Mouse (Mus musculus) midbrain, postnatal 0 days (tissue): ENCODE data around the gene Eef2. TPM values are rescaled to one million over a fixed set of nuclear protein-coding genes. Genes with fewer than 3 reads are reported as not detected.
A peak's percentile ranks its signal among the peaks of the same experiment; 100 is the strongest.

ENCODE experiments used
- ATAC-seq: fragments of 200-750 bp; cut with Nextera tagmentation; 2 replicates; pipeline ENCODE4 v1.8.0; 2017; ENCODE audit warnings: moderate number of reproducible peaks, mild to moderate bottlenecking, moderate TSS enrichment, moderate library complexity; ENCODE audit not compliant: low FRiP score
- DNase-seq: peaks from one replicate; pipeline ENCODE4 v3.0.0-alpha.2; 2015; ENCODE audit warnings: low spot score
- H3K27ac ChIP-seq: fragments of 300-500 bp; sonication (generic); 2 replicates; pipeline ENCODE4 v1.5.1; 2014; ENCODE audit warnings: low read depth, mild to moderate bottlenecking, low read length, mixed read lengths
- H3K27me3 ChIP-seq: fragments of 300-500 bp; sonication (generic); 2 replicates; pipeline ENCODE4 v1.6.1; 2014; ENCODE audit warnings: low read length, control low read depth, mixed read lengths; ENCODE audit not compliant: insufficient read depth
- H3K36me3 ChIP-seq: fragments of 300-500 bp; sonication (generic); 2 replicates; pipeline ENCODE4 v1.6.1; 2014; ENCODE audit warnings: low read length, control low read depth, mixed read lengths; ENCODE audit not compliant: insufficient read depth
- H3K4me1 ChIP-seq: fragments of 300-500 bp; sonication (generic); 2 replicates; pipeline ENCODE4 v1.6.1; 2014; ENCODE audit warnings: mild to moderate bottlenecking, control low read depth, antibody characterized with exemption, low read length, mixed read lengths; ENCODE audit not compliant: insufficient read depth
- H3K4me2 ChIP-seq: fragments of 300-500 bp; sonication (generic); 2 replicates; pipeline ENCODE4 v1.6.1; 2014; ENCODE audit warnings: low read depth, mild to moderate bottlenecking, low read length, mixed read lengths; ENCODE audit not compliant: poor library complexity, severe bottlenecking
- H3K4me3 ChIP-seq: fragments of 300-500 bp; sonication (generic); 2 replicates; pipeline ENCODE4 v1.5.1; 2014; ENCODE audit warnings: low read depth, mild to moderate bottlenecking, low read length, moderate library complexity
- H3K9ac ChIP-seq: fragments of 300-500 bp; sonication (generic); replicated peaks from 2 replicates; pipeline ENCODE4 v1.6.1; 2014; ENCODE audit warnings: mild to moderate bottlenecking, low read length, moderate library complexity, mixed read lengths; ENCODE audit not compliant: poor library complexity, severe bottlenecking
- H3K9me3 ChIP-seq: fragments of 300-500 bp; sonication (generic); 2 replicates; pipeline ENCODE4 v1.6.1; 2016; ENCODE audit warnings: low read length, control low read depth
- CTCF ChIP-seq: IDR thresholded peaks from 2 replicates; pipeline ENCODE4 v1.5.1; 2016; ENCODE audit warnings: antibody characterized with exemption, mild to moderate bottlenecking
- WGBS: fragments of 180-500 bp; shearing (Covaris S2); extraction: QIAGEN DNeasy Blood & Tissue Kit; methylation state at CpG from one replicate; pipeline ENCODE4 v1.1.7; 2014; 5-methylcytosine and 5-hydroxymethylcytosine counted together
- polyA plus RNA-seq: library from polyadenylated mRNA; unstranded; fragments of >200 nt; fragmentation: Nextera tagmentation; extraction: Ambion mirVana; gene quantifications from 2 replicates; pipeline ENCODE4 v1.2.1, GENCODE M21; 2015
- total RNA-seq: library from RNA; depleted of rRNA; stranded (reverse); fragments of >200 nt; gene quantifications from 2 replicates; pipeline ENCODE4 v1.2.3, GENCODE M21; 2014

Eef2 gene
- total and polyA plus RNA-seq, 2 experiments from 2014 or later: 440 to 2,304 TPM

DNA sequence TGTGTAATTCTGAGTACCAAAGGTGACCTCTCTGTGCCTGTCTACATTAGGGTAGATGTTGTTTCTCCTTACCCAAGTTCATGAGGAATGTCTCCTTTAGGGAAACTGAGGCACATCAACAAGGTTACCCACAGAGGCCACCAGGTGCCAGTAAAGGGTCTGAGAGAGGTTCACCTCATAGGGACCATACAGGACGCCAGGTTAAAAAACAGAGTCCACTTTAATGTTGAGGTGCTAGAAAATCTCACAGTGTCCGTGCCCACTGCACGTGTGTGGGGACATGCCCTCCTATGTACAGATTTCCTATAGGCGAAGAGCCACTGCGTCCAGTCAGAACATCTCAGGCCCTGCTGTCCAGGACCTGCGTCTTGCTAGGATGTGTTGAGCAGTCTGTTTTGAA, 22.6 kb downstream of the Eef2 start:
- no peak for TF ChIP-seq CTCF
- Histone ChIP-seq H3K27me3 (peaks cover 17% of the 10 kb centered on the region), H3K9ac (no peak overlapping the region), H3K27ac (no peak overlapping the region), H3K9me3 (no peaks in the 10 kb centered on the region), H3K36me3 (no peaks in the 10 kb centered on the region), H3K4me1 (no peaks in the 10 kb centered on the region), H3K4me2 (no peak overlapping the region), H3K4me3 (no peak overlapping the region)
- no peak for DNase-seq
- ATAC-seq: no peak
- WGBS: 80% methylated on average over 6 of the region's 6 CpGs

DNA sequence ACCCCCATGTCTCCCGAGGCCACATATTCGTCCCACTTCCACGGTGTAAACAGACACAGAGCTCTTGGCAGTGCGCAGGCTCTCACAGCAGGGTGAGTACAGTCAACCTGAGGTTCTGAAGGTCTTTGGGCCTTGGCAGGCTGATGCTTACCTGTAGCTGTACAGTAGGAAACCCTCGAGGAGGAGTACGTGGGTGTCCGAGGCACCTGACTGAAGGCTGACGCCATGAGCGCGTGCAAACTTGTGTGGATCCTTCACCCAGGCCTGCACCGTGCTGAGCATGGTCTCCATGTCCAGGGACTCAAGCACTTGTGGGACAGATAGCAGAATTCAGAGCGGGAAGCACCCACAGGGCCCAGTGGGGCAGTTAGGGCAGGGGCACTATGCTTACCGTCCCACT, 23.7 kb downstream of the Eef2 start:
- Histone ChIP-seq H3K4me2 (no peak overlapping the region), H3K4me1 (no peaks in the 10 kb centered on the region), H3K9ac (no peak overlapping the region), H3K27ac (no peak overlapping the region), H3K27me3 (peaks cover 14% of the 10 kb centered on the region), H3K9me3 (no peaks in the 10 kb centered on the region), H3K36me3 (0 out of 2 replicates have a peak, but pooled peaks cover 10% of the 10 kb centered on the region), H3K4me3 (no peak overlapping the region)
- TF ChIP-seq CTCF: no peak
- 87% methylated on average over 13 of the region's 13 CpGs for WGBS
- ATAC-seq (no peak), DNase-seq (no peak)

DNA sequence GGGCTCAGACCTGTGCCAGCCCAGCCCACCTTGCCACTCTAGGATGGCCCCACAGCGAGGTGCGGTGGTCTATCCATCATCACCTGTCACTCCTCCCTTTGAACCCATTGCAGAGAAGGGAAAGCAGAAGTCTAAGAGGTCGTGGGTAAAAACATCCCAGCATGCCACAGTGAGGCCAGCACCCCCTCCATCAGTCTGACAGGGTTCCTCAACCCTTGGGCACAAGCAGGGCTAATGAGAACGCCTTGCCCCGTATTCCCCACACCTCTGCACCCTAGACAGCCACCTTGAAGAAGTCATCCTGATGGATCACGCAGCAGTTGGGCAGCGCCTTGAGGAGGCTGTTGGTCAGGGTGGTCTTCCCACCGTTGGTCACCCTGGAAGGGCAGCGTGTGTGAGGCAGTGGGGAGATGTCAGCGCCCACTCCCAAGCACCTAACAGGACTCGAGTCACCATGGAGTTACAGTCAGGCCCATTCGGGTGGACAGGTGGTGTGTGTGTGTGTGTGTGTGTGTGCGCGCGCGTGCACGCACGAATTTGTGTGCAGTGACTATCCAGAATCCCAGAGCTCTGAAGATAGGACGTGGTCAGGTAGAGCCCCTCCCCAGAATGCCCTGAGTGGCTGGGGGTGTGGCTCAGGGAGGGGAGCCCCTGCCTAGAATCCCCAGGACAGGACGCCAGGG, 24.3 kb downstream of the Eef2 start:
- H3K36me3 ChIP-seq: 0 out of 2 replicates have a peak, but pooled peaks cover 11% of the 10 kb centered on the region
- H3K9ac ChIP-seq: no peak overlapping the region
- no peak overlapping the region for H3K4me3 ChIP-seq
- 81% methylated on average over 20 of the region's 20 CpGs for WGBS
- ATAC-seq: no peak
- no peak for TF ChIP-seq CTCF
- DNase-seq: no peak
- H3K27me3 ChIP-seq: peaks cover 8% of the 10 kb centered on the region; the same call in 1 of the 2 replicates
- no peak overlapping the region for H3K4me2 ChIP-seq
- H3K27ac ChIP-seq: no peak overlapping the region
- no peaks in the 10 kb centered on the region for H3K9me3 ChIP-seq
- no peaks in the 10 kb centered on the region for H3K4me1 ChIP-seq

DNA sequence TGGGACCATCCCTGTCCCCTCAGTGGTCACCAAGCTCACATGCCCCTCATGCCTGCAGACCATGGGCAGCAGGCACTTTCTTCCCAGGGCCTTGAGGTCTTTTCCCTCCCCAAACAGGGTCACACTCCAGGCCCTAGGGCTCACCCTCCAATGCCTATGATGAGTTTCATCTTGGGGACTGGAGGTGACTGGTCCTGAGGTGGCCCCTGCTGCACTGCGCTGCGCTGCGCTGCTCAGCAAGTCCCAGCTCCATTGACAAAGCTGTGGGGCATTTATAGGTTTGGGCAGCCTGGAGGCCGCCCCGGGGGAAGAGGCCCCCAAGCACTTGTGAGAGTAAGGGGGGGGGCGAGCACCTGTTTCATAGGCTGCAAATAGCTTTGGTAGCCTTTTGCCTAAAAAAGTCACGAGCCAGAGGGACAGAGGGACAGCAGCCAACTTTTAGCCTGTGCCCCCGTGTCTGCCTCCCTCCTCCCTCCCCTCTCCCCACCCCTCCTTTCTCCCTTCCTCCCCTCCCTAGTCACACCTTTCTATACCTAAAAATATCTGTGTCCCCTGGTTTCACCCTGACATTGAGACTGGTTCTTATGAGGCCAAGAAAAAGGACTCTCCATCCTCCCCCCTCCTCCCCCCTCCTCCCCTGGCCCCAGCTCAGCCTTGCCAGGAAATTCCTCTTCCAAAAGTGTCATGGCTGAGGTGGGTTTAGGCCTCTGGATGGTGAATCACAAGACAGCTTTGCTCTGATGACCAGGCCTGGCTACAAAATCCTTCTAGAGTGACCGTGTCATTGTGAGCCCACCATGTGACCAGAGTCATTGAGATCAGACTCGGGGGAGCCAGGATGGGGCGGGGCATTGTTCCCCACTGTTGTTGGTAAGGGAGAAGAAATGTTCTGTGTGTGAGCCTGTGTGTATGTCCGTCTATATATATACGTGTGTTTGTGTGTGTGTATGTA, 25.7 kb downstream of the Eef2 start, which contains the start of gene Nmrk2:
Nmrk2 (minus strand) TSS at position 245 of the 952 bp plus-strand sequence.
- H3K4me3 ChIP-seq: no peak within 1 kb of the TSS
- TF ChIP-seq CTCF: no peak
- WGBS: 54% methylated on average over 13 of the region's 13 CpGs
- H3K9ac ChIP-seq: no peak within 1 kb of the TSS
- ATAC-seq (no peak), DNase-seq (no peak)
- H3K9me3 ChIP-seq: no peaks in the 10 kb centered on the region
- peaks cover 17% of the 10 kb centered on the region for H3K36me3 ChIP-seq
- no peaks in the 10 kb centered on the region for H3K4me1 ChIP-seq
- H3K4me2 ChIP-seq: no peak within 1 kb of the TSS
- no peaks in the 10 kb centered on the region for H3K27me3 ChIP-seq
- no peak within 1 kb of the TSS for H3K27ac ChIP-seq

DNA sequence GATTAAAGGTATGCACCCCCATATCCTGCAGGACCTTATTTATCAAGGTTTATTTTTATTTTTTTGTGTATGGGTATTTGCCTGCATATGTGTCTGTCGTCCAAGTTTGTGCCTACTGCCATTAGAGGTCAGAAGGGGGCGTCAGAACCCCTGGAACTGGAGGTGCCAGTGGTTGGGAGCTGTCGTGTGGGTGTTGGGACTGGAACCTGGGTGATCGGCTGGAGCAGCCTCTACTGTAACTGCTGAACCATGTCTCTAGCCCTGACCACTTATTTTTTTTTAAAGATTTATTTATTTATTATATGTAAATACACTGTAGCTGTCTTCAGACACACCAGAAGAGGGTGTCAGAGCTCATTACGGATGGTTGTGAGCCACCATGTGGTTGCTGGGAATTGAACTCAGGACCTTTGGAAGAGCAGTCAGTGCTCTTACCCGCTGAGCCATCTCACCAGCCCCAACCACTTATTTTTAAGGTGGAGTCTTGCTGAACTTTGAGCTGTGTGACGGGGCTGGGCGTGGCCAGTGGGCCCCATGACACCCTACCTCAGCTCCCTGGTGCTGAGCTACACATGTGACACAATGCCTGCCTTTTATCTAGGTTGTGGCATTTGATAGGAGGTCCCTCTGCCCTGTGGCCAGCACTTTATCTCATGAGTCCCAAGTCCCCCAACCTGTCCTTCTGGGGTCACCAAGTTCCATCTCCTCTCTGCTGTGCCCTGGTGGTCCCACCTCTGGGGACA, 26.7 kb downstream of the Eef2 start:
- no peak overlapping the region for H3K4me3 ChIP-seq
- ATAC-seq: peak; percentile 5; the same call in 1 of the 2 replicates

More for the DNA sequence above, 26.7 kb downstream of the Eef2 start:
- H3K27ac ChIP-seq: 0 out of 2 replicates have a peak overlapping the region, but pooled peaks have one; percentile 51
- WGBS: 72% methylated on average over 8 of the region's 8 CpGs
- no peaks in the 10 kb centered on the region for H3K27me3 ChIP-seq
- no peaks in the 10 kb centered on the region for H3K4me1 ChIP-seq
- H3K9me3 ChIP-seq: no peaks in the 10 kb centered on the region
- TF ChIP-seq CTCF: peak; percentile 15; the same call in 1 of the 2 replicates
- H3K9ac ChIP-seq: no peak overlapping the region
- no peak for DNase-seq
- no peak overlapping the region for H3K4me2 ChIP-seq
- H3K36me3 ChIP-seq: peaks cover 27% of the 10 kb centered on the region
